Mouse (Mus musculus) heart, postnatal 0 days (tissue): ENCODE measurements around the gene Gpatch1.

Experiments used
- CTCF ChIP-seq: IDR thresholded peaks from 2 replicates; pipeline ENCODE4 v1.5.1; 2016; ENCODE audit warnings: antibody characterized with exemption, control low read depth, low read depth
- EP300 ChIP-seq: IDR thresholded peaks from 2 replicates; pipeline ENCODE4 v1.6.1; 2016; ENCODE audit warnings: antibody characterized with exemption, low read depth

DNA sequence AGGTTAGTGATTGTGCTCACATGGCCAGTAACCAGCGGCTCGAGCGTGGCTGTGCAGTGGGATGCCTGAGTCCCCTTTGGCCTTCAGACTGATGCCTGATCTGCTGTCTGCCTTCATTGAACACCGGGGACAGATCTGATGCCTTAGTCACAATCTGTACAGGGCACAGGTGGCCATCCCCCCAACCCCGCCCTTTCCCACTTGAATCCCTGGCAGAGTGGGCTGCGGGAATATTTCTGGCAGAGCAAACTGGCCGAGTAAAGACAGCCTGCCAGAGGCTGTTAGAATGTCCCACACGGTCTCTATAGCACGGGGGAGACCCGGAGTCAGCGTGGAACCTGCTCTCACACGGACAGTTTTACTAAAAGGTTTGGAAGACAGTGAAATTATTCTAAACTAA lies 39.4 kb upstream of the Gpatch1 start:
- TF ChIP-seq EP300 (no peak), CTCF (no peak)
